Mouse (Mus musculus): ENCODE measurements around the gene Olfr1507. TPM values are rescaled to one million over a fixed set of nuclear protein-coding genes. Genes with fewer than 3 reads are reported as not detected.

Olfr1507 gene
- not detected in 2 replicates for polyA plus RNA-seq (2012; rRNA removed)

GRCm38 (mm10) chr14:52495516-52495915 lies at the start of gene Olfr1507:
Gene Olfr1507, minus strand, starts transcription at chr14:52495749.

GRCm38 (mm10) chr14:52467395-52467794 lies 28.2 kb downstream of the Olfr1507 start, which contains the start of gene Olfr1508:
Gene Olfr1508, minus strand, starts transcription at chr14:52467495.

GRCm38 (mm10) chr14:52442690-52443089 lies 52.9 kb downstream of the Olfr1507 start, which contains the start of gene Olfr1509:
Gene Olfr1509, plus strand, starts transcription at chr14:52442990.

Other genes starting within 250 kb of the Olfr1507 start
- gene Chd8, start 238.0 kb downstream of the Olfr1507 start, polyA plus RNA-seq (2012; rRNA removed): 12.9 and 15.6 TPM in 2 replicates
- 9.6 and 11.0 TPM in 2 replicates for gene Tox4, start 216.6 kb downstream of the Olfr1507 start, polyA plus RNA-seq (2012; rRNA removed)
- gene Rab2b, start 216.2 kb downstream of the Olfr1507 start, polyA plus RNA-seq (2012; rRNA removed): 3.2 TPM in 2 replicates
- gene Mettl3, start 190.6 kb downstream of the Olfr1507 start, polyA plus RNA-seq (2012; rRNA removed): 17.1 and 17.7 TPM in 2 replicates
- gene Sall2, start 167.0 kb downstream of the Olfr1507 start, polyA plus RNA-seq (2012; rRNA removed): 0.80 and 0.84 TPM in 2 replicates
- gene Olfr1513, start 139.3 kb downstream of the Olfr1507 start, polyA plus RNA-seq (2012; rRNA removed): not detected in 2 replicates
- gene Olfr1512, start 116.6 kb downstream of the Olfr1507 start, polyA plus RNA-seq (2012; rRNA removed): not detected in 2 replicates
- not detected in 2 replicates for gene Olfr1511, start 98.4 kb downstream of the Olfr1507 start, polyA plus RNA-seq (2012; rRNA removed)
- not detected in 2 replicates for gene Olfr1510, start 81.4 kb downstream of the Olfr1507 start, polyA plus RNA-seq (2012; rRNA removed)
- not detected in 2 replicates for gene Olfr1509, start 52.8 kb downstream of the Olfr1507 start, polyA plus RNA-seq (2012; rRNA removed)
- gene Olfr1508, start 28.3 kb downstream of the Olfr1507 start, polyA plus RNA-seq (2012; rRNA removed): not detected in 2 replicates

All from liver, embryonic 14 days (tissue).